Comparison of ENCODE assay signal across 13 mouse cellular contexts in genomic region chr10:85027619-85028175, GRCm38 (mm10).
DNase-seq lines count a peak whose midpoint lies in the region; ATAC-seq lines count a peak whose summit lies in the region.
"Had no signal": no experiment of that assay in that cellular context is flagged by ENCODE, and none has a peak within 500 bp of the region (broad histone marks: within the 10 kb centered on the region; RNA-seq: fewer than 3 reads in every experiment).

No protein-coding gene starts in this region.

- peaks cover 12% of the 10 kb centered on the region for H3K4me1 ChIP-seq in liver, embryonic 12.5 days
- H3K4me1 ChIP-seq in forebrain, embryonic 10.5 days, result peaks cover 15% of the 10 kb centered on the region
- peaks cover 11% of the 10 kb centered on the region for H3K4me1 ChIP-seq in hindbrain, embryonic 10.5 days (replicated peaks)
- H3K4me1 ChIP-seq: intestine, embryonic 15.5 days had no signal

- 60% methylated on average over 10 of the region's 10 CpGs for WGBS in liver, embryonic 12.5 days (ENCODE audit: insufficient replicate concordance)
- 84% methylated on average over 10 of the region's 10 CpGs for WGBS in forebrain, embryonic 10.5 days
- WGBS in hindbrain, embryonic 10.5 days, result 85% methylated on average over 10 of the region's 10 CpGs

- no peak overlapping the region for H3K4me2 ChIP-seq in liver, embryonic 12.5 days
- H3K4me2 ChIP-seq: intestine, embryonic 15.5 days had no signal

- H3K9ac ChIP-seq in liver, embryonic 12.5 days, result no peak overlapping the region
- H3K9ac ChIP-seq: forebrain, postnatal 0 days; intestine, embryonic 15.5 days had no signal

- H3K9me3 ChIP-seq in liver, embryonic 12.5 days (replicated peaks), result no peaks in the 10 kb centered on the region
- peaks cover 5% of the 10 kb centered on the region; the same call in 1 of the 2 replicates for H3K9me3 ChIP-seq in forebrain, embryonic 10.5 days
- no peaks in the 10 kb centered on the region for H3K9me3 ChIP-seq in hindbrain, embryonic 10.5 days
- H3K9me3 ChIP-seq: intestine, embryonic 15.5 days had no signal

- H3K4me3 ChIP-seq in liver, embryonic 12.5 days, result no peak overlapping the region
- no peak overlapping the region for H3K4me3 ChIP-seq in forebrain, embryonic 10.5 days
- no peak overlapping the region for H3K4me3 ChIP-seq in hindbrain, embryonic 10.5 days
- H3K4me3 ChIP-seq: intestine, embryonic 15.5 days had no signal

- peak; percentile 50 for DNase-seq in adrenal gland, postnatal 10 days
- DNase-seq in adrenal gland, adult 2 months, result no peak
- DNase-seq in urinary bladder, postnatal 14 days (ENCODE audit: low spot score), result peak; percentile 9
- no peak for DNase-seq in urinary bladder, adult 18-20 months (ENCODE audit: low spot score in 2 of 2)
- peak; percentile 22 for DNase-seq in testis, postnatal 14 days (ENCODE audit: low spot score)
- no peak for DNase-seq in forebrain, embryonic 10.5 days (ENCODE audit: extremely low spot score, low spot score)
- DNase-seq in hindbrain, embryonic 10.5 days (ENCODE audit: low spot score), result no peak
- DNase-seq: cerebellum, postnatal 25 days; forebrain, postnatal 0 days; kidney, postnatal 4 days; spleen, adult 18-20 months had no signal

- H3K27ac ChIP-seq in liver, embryonic 12.5 days, result no peak overlapping the region
- no peak overlapping the region for H3K27ac ChIP-seq in forebrain, embryonic 10.5 days
- H3K27ac ChIP-seq in hindbrain, embryonic 10.5 days, result no peak overlapping the region
- H3K27ac ChIP-seq: intestine, embryonic 15.5 days had no signal

- no peaks in the 10 kb centered on the region for H3K27me3 ChIP-seq in liver, embryonic 12.5 days (replicated peaks)
- no peaks in the 10 kb centered on the region; the same call in 1 of the 2 replicates for H3K27me3 ChIP-seq in forebrain, embryonic 10.5 days (ENCODE audit: poor library complexity, severe bottlenecking)
- no peaks in the 10 kb centered on the region for H3K27me3 ChIP-seq in hindbrain, embryonic 10.5 days (ENCODE audit: insufficient read depth, poor library complexity, severe bottlenecking)
- H3K27me3 ChIP-seq: intestine, embryonic 15.5 days had no signal

- ATAC-seq in liver, embryonic 12.5 days, result peak; percentile 81
- ATAC-seq: forebrain, postnatal 0 days; intestine, embryonic 15.5 days had no signal

- H3K36me3 ChIP-seq in liver, embryonic 12.5 days, result no peaks in the 10 kb centered on the region
- no peaks in the 10 kb centered on the region for H3K36me3 ChIP-seq in forebrain, embryonic 10.5 days (replicated peaks)
- no peaks in the 10 kb centered on the region for H3K36me3 ChIP-seq in hindbrain, embryonic 10.5 days
- H3K36me3 ChIP-seq: intestine, embryonic 15.5 days had no signal

Comparison
In these comparisons a context has a peak if more than half of its experiments do, and no peak if none do; other contexts are left out.
1. DNase-seq: peak in adrenal gland, postnatal 10 days (single experiment), urinary bladder, postnatal 14 days (single experiment) and testis, postnatal 14 days (single experiment); none in adrenal gland, adult 2 months (single experiment), urinary bladder, adult 18-20 months (0 of 2), forebrain, embryonic 10.5 days (single experiment) and hindbrain, embryonic 10.5 days (single experiment).